Mouse (Mus musculus) heart, postnatal 25 days (tissue): Measurements from ENCODE around the gene Cyp4f37. TPM values are rescaled to one million over a fixed set of nuclear protein-coding genes. Genes with fewer than 3 reads are reported as not detected.
A peak's percentile ranks its signal among the peaks of the same experiment; 100 is the strongest.
"Not testable (repeated sequence)": the region's sequence is repeated elsewhere in the genome, so short reads cannot be mapped to it uniquely, and the experiment has no call there.

Experiments
- DNase-seq: peaks from one replicate; pipeline ENCODE4 v3.0.0; 2022; ENCODE audit warnings: low spot score
- intact Hi-C: fragments of 180-260 bp; cut with DNase I; formaldehyde crosslinking; loops from one replicate; pipeline ENCODE4 v1.15.1; 2025
- total RNA-seq, 2 experiments: library from RNA; stranded (reverse); gene quantifications; 2 replicates each; pipeline ENCODE4 v1.2.3; 2021

Gene Cyp4f37
- not detected for total RNA-seq

- DNase-seq, intact Hi-C loops: not testable (repeated sequence)
Measured at GRCm38 (mm10) chr17:32621018-32621417, at the start of gene Cyp4f37. Gene Cyp4f37, plus strand, starts transcription at chr17:32621309.

- intact Hi-C loops, DNase-seq: not testable (repeated sequence)
Measured at GRCm38 (mm10) chr17:32573286-32573685, 47.8 kb upstream of the Cyp4f37 start.

DNA sequence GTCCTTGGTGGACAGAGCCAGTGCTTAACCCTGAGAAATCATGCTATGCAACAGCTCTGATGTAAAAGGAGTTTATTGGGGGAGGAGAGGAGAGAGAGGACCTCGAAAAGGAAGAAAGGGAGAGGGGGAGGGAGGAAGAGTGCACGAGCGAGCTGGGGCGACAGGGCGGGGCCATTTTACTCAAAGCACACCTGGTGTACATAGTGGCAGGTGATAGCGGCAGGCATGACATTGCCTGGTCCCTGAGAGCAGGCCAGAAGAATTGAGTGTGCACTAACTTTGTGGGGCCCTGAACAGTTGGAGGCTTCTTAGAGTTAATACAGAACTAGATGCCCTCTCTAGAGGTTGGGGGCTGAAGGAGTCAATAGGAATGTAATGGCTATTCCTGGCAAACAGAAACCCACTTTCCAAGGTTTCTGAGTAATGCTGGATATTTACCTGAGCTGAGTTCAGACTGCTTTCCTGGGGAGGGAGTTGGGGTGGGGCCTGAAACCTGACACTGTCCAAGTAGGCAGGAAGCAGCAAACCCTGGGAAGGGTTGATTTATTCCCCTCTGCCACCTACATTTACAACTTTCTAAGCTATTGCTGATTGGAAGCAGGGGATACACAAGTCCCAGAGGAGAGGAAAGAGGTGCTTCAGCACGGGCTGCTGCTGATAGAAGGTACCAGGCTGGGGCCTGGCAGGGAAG lies 43.5 kb upstream of the Cyp4f37 start:
- no peak for DNase-seq
- intact Hi-C loops: no loop called here

DNA sequence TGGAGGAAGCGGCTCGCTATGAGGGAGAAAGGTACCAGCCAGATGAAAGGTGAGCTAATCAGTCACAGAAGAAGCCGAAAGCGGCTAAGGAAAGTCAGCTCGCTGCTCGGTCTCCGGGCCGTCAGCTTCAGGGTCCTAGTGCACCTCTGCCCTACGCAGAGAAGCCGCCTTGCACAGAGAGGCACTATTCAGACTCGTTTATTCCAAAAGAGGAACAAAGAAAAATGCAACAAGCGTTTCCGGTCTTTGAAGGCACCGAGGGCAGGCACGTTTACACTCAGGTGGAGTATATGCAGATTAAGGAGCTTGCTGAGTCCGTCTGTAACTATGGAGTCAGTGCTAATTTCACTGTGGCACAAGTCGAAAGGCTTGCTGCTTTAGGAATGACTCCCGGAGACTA lies 24.6 kb upstream of the Cyp4f37 start:
- no peak for DNase-seq
- intact Hi-C loops: no loop called here

GRCm38 (mm10) chr17:32608055-32608454 lies 13.1 kb upstream of the Cyp4f37 start:
- intact Hi-C loops: no loop called here
- no peak for DNase-seq

DNA sequence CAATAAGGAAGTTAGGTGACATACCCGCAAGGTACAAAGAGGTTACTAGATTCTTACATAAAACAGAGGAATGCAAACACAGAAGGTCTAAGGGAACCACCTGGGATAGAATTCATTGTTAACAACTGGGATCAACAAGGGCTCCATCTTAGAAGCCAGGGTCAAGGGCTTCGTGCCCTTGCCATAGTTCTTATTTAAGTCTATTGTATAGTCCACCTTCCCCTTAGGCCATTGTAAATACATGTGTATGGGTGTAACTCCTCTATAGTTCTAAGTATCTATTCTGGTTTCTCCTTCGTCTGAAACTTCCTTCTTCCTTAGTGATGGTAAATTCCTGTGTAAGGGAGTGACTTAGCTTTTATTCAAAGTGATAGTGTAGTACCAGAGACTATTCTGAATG lies 10.9 kb upstream of the Cyp4f37 start:
- DNase-seq, intact Hi-C loops: not testable (repeated sequence)

DNA sequence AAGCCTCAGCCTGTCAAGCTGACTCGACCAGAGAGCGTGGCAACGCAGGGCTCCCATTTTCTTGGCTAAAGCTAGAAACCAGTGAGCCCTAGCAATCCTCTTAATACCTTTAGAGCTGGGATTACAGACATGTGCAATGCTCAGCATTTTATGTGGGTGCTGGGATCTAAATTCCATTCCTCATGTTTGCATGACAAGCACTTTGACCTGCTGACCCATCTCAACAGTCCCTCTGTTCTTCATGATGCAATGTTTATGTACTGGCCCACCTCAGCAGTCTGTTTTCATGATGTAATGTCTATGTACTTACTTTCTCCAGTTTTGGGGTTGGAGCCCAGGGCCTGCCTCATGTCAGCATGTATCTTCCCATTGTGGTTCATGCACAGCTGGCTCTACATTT lies 10.2 kb upstream of the Cyp4f37 start:
- DNase-seq: no peak

DNA sequence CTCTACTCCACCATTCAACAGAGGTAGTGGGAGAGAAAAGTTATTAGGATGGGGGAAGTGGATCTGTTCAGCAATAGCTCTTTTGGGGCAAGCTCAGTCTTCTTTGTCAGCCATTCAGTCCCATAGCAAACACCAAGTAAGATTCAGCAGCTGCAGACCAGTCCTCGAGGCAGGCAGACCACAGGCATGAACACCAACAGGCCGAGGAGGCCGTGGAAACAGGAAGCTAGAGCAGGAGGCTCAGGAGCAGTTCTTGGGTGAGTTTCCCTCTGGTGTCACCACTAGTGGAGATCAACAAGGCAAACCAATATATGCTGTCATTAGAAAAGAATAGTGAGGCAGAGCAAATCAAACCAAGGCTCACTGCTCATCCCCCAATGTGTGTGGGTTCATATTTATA lies 8.7 kb upstream of the Cyp4f37 start:
- intact Hi-C loops: no loop called here

More for the DNA sequence above, 10.2 kb upstream of the Cyp4f37 start:
- intact Hi-C loops: no loop called here

DNA sequence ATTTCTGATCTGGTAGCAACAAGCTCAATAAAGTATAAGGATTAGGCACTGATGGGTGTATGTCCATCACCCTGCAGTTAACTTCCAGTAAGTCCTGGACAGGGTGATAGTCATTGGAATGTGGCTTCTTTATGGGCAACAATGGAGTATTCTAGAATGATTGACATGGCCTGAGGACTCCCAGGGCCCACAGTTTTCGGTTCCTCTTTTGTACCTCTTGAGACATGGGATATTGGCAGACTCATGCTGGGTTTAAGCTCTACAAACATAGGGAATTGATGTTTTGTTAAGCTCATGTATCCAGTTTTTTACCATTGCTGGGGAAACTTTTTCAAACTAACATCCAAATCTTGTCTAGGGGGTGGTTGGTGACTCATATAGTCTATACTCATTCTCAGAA lies 3.9 kb upstream of the Cyp4f37 start:
- no peak for DNase-seq
- intact Hi-C loops: no loop called here

More for the DNA sequence above, 8.7 kb upstream of the Cyp4f37 start:
- DNase-seq: no peak

DNA sequence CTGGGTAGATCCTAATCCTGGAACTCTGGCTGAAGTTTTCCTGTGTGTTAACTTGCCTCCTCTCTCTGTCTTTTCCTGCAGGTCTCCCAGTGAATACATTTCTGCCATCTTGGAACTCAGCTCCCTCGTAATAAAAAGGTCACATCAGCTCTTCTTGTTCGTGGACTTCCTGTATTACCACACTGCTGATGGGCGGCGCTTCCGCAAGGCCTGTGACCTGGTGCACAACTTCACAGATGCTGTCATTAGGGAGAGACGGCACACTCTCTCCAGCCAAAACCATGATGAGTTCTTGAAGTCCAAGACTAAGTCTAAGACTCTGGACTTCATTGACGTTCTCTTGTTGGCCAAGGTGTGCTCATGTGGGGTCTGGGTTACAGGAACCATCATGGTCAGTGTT lies 8.6 kb downstream of the Cyp4f37 start:
- not testable (repeated sequence) for DNase-seq
- intact Hi-C loops: loop anchor here (2.0 to 10.0 kb wide), 2 partner anchors 87 to 105 kb away; no protein-coding TSS in a partner anchor

DNA sequence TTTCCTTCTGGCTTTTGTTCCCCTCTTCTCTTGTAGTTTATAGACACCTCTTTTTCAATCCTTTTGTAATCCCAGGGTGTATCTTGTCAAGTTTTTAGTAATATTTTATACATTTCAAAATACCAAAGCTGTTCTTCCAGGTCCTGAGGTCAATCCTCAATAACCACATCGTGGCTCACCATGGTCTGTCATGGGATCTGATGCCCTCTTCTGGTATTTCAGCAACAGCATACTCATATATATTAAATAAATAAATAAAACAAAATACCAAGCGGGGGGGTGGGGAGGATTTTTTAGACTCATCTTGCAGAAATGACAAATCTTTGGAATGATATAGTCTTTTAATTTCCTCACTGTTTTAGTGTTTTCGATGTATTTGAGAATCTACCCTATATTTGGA lies 10.8 kb downstream of the Cyp4f37 start:
- DNase-seq: no peak
- intact Hi-C loops: loop anchor here (10.0 kb wide), 1 partner anchor 107 kb away; no protein-coding TSS in a partner anchor

DNA sequence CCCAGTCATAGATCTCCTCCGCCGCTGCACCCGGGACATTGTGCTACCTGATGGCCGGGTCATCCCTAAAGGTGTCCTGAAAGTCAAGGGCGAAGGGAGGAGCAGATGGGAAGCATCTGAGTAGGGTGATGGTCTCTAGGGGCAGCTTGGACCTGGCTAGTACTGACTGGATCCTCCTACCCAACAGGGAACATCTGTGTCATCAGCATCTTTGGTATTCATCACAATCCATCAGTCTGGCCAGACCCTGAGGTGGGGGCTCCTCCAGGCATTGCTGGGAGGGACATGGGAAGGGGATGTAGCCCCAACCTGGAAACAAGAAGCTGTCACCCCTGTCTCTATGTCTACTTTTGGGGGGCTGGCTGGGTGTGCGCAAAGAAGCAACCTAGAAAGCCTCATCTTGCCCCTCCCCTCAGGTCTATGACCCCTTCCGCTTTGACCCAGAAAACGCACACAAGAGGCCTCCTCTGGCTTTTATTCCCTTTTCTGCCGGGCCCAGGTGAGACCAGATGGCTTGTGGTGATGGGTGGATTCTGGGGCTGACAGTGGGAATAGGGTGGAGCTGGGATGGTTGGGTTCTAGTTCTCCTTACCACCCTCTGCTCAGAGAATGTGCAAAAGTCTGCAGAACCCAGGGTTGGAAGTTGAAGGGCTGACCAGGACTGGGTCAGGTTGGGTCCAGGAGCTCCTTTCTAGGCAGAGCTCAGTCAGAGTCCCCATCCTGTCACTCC lies 13.3 kb downstream of the Cyp4f37 start:
- intact Hi-C loops: loop anchor here (2.0 to 10.0 kb wide), 2 partner anchors 110 to 316 kb away; no protein-coding TSS in a partner anchor
- not testable (repeated sequence) for DNase-seq

- intact Hi-C loops: loop anchor here (1.0 to 10.0 kb wide), 3 partner anchors 45 to 316 kb away; no protein-coding TSS in a partner anchor
- peak; percentile 29 for DNase-seq
Measured at GRCm38 (mm10) chr17:32634972-32635314, 13.8 kb downstream of the Cyp4f37 start.

DNA sequence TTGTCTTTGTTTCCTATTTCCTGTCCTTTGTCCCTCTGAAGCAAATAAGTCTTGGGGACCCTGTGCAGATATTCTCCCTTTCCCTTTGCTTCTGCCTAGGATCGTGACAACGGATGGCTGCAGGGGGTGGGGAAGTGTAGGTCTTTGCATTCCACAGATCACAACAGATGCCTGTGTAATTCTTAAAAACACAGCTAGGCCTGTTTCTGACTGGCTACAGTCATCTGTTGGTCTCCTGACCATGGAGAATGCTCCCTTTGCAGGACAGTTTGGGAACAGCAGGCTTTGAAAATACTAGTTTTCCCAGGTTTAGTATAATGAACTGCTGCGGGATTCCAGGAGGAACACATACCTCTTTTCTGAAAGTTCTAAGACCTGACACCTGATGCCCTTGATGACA lies 15.2 kb downstream of the Cyp4f37 start:
- no peak for DNase-seq
- intact Hi-C loops: loop anchor here (10.0 kb wide), 1 partner anchor 112 kb away; no protein-coding TSS in a partner anchor

- no peak for DNase-seq
- intact Hi-C loops: loop anchor here (10.0 kb wide), 1 partner anchor 112 kb away; no protein-coding TSS in a partner anchor
Measured at GRCm38 (mm10) chr17:32637151-32637550, 16.0 kb downstream of the Cyp4f37 start.

GRCm38 (mm10) chr17:32646631-32647030 lies 25.5 kb downstream of the Cyp4f37 start:
- intact Hi-C loops: no loop called here

DNA sequence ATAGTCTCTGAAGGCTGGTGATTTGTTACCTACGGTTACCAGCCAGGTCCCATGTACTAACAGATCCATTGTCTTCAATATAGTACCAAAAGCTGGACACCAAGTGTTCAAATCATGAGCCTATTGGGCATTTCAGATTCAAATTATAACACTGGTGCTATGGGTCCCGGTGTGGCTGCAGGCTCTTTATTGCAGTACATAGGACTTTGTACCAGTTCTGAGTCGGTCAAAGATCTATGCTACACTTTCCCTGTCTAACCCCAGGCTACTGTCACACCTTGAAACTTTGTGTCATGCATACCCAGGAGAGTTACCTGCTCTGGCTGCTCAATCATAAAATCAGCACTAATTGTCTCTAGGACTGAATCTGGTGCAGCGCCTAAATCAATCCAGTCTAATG lies 32.8 kb downstream of the Cyp4f37 start:
- no peak for DNase-seq
- intact Hi-C loops: loop anchor here (10.0 kb wide), 1 partner anchor 221 kb away; no protein-coding TSS in a partner anchor

More at GRCm38 (mm10) chr17:32646631-32647030, 25.5 kb downstream of the Cyp4f37 start:
- no peak for DNase-seq

GRCm38 (mm10) chr17:32657041-32657440 lies 35.9 kb downstream of the Cyp4f37 start:
- intact Hi-C loops: loop anchor here (10.0 kb wide), 1 partner anchor 218 kb away; no protein-coding TSS in a partner anchor
- no peak for DNase-seq

- no peak for DNase-seq
- intact Hi-C loops: loop anchor here (10.0 kb wide), 1 partner anchor 217 kb away; no protein-coding TSS in a partner anchor
Measured at GRCm38 (mm10) chr17:32658246-32658645, 37.1 kb downstream of the Cyp4f37 start.

DNA sequence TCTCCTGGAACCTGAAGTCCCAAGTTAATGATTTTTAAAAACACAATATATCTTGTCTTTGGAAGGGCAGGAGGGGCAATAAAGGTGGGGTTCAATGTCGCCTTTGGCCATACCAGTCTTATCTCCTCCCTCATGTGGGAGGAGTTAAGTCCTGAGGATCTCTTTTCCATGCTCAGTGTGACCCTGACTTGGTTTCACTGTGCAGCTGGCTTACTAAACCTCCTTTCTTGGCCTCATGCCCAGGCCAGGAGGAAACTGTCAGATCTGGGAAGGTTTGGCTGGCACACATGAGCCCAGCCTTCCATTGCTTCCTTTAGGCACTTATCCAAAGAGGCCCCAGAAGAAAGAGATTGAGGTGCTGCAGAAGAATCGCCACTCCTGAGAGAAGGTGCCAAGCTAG lies 37.6 kb downstream of the Cyp4f37 start, which contains the start of gene Cyp4f40:
TSS of gene Cyp4f40 (plus strand) at position 189 of the 400 bp plus-strand sequence.
- no peak for DNase-seq
- intact Hi-C loops: loop anchor here (10.0 kb wide), 1 partner anchor 216 kb away; no protein-coding TSS in a partner anchor

GRCm38 (mm10) chr17:32673976-32674375 lies 52.9 kb downstream of the Cyp4f37 start:
- intact Hi-C loops: no loop called here
- no peak for DNase-seq
